Mouse (Mus musculus) brain, adult 10 weeks (tissue): Measurements from ENCODE around the gene 5430419D17Rik. TPM values are rescaled to one million over a fixed set of nuclear protein-coding genes. Genes with fewer than 3 reads are reported as not detected.

Experiments
- polyA plus RNA-seq: library from polyadenylated mRNA; stranded (reverse); fragments of 350-450 nt; fragmentation: Illumina TruSeq; extraction: RNeasy Lipid Tissue Mini Kit (QIAGEN cat#74804); gene quantifications from one replicate; pipeline ENCODE4 v1.2.3, GENCODE M21; 2015; ENCODE audit warnings: low read depth, low replicate concordance

5430419D17Rik gene
- polyA plus RNA-seq = not detected

GRCm38 (mm10) chr7:131174121-131174520 is at the start of gene 5430419D17Rik:
5430419D17Rik (plus strand) TSS chr7:131174402.

DNA sequence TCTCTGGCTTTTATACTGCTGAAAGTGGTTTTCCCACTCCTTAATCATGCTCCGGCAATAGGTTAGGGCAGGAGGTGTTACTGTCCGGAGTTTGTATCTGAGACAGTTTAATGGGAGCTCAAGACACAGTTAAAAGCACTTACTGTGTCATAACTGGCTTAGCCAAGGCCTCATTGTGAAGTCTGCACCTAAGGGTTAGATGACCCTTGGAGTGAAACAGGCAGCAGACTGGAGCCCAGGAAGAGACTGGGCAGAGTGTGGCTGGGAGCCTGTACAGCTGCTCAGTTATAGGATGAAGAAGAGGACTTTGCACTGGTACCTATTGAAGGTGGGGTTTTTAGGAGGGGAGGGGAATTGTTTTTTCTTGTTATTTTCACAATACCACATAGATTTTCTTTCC is 28.0 kb upstream of the 5430419D17Rik start, which contains the start of gene 4933402N03Rik:
Gene 4933402N03Rik, minus strand, starts transcription at position 101 of the 400 bp plus-strand sequence.

GRCm38 (mm10) chr7:131322192-131322591 is 148.0 kb downstream of the 5430419D17Rik start, which contains the start of gene Cuzd1:
Cuzd1 (minus strand) TSS chr7:131322292.

DNA sequence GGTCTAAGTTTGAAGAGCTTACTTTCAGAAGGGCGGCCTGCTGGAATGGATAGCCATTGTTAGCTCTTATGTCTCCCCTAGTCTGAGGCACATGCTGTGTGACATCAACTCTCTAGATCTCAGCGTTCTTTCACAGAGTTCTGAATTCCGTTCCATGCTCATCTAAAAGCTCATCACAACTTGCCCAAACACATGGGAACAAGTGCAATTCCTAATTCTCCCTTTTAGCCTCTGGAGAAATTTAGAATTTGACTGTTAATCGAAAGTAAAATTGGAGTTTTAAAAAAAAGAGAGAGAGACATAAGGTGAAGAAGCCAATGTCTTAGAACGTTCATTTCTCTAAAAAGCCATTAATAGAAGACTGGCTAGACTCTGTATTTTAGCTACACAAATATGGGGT is 155.2 kb downstream of the 5430419D17Rik start, which contains the start of gene Fam24b:
Gene Fam24b, minus strand, starts transcription at position 101 of the 400 bp plus-strand sequence.

GRCm38 (mm10) chr7:131333564-131333963 is 159.4 kb downstream of the 5430419D17Rik start, which contains the start of gene Fam24a:
Fam24a (plus strand) TSS chr7:131333864.

Other genes starting within 250 kb of the 5430419D17Rik start
- gene Htra1, start 238.3 kb upstream of the 5430419D17Rik start, polyA plus RNA-seq = 177 TPM
- gene Dmbt1, start 142.3 kb upstream of the 5430419D17Rik start, polyA plus RNA-seq = not detected
- not detected for gene 4933402N03Rik, start 28.1 kb upstream of the 5430419D17Rik start, polyA plus RNA-seq
- gene Cuzd1, start 147.9 kb downstream of the 5430419D17Rik start, polyA plus RNA-seq = 0.71 TPM
- gene Fam24b, start 155.1 kb downstream of the 5430419D17Rik start, polyA plus RNA-seq = not detected
- not detected for gene Fam24a, start 159.5 kb downstream of the 5430419D17Rik start, polyA plus RNA-seq
- 20.4 TPM for gene 2310057M21Rik, start 188.4 kb downstream of the 5430419D17Rik start, polyA plus RNA-seq
- gene Pstk, start 196.7 kb downstream of the 5430419D17Rik start, polyA plus RNA-seq = 72.4 TPM
- gene Ikzf5, start 236.1 kb downstream of the 5430419D17Rik start, polyA plus RNA-seq = 19.6 TPM
- 89.5 TPM for gene Acadsb, start 236.2 kb downstream of the 5430419D17Rik start, polyA plus RNA-seq